Mouse (Mus musculus) CD4-positive, CD25-positive, alpha-beta regulatory T cell, adult 2 months (primary cell): ENCODE measurements around the gene Gm16440.
"Not testable (repeated sequence)": the region's sequence is repeated elsewhere in the genome, so short reads cannot be mapped to it uniquely, and the experiment has no call there.

ENCODE experiments used
- DNase-seq: peaks from one replicate; pipeline ENCODE4 v3.0.0-alpha.2; 2012; ENCODE audit warnings: low read depth, low spot score

The Gm16440 gene

GRCm38 (mm10) chr14:6390219-6390618 is at the start of gene Gm16440:
TSS of gene Gm16440 (minus strand) at chr14:6390319.
- DNase-seq, result not testable (repeated sequence)

GRCm38 (mm10) chr14:6426766-6427165 is 36.6 kb upstream of the Gm16440 start:
- not testable (repeated sequence) for DNase-seq

GRCm38 (mm10) chr14:6426353-6426752 is 36.2 kb upstream of the Gm16440 start:
- DNase-seq, result peak; percentile 0

GRCm38 (mm10) chr14:6412382-6412781 is 22.3 kb upstream of the Gm16440 start, which contains the start of gene Gm3591:
TSS of gene Gm3591 (minus strand) at chr14:6412482.
- not testable (repeated sequence) for DNase-seq

GRCm38 (mm10) chr14:6343578-6343977 is 46.5 kb downstream of the Gm16440 start, which contains the start of gene Gm3618:
TSS of gene Gm3618 (minus strand) at chr14:6343678.
- not testable (repeated sequence) for DNase-seq
